Mouse (Mus musculus) 3134 (cell line): ENCODE results near the gene Stard13.
A peak's percentile ranks its signal among the peaks of the same experiment; 100 is the strongest.

Experiments
- DNase-seq: peaks from one replicate; pipeline ENCODE4 v3.0.0-alpha.2; 2011; ENCODE audit warnings: low spot score; ENCODE audit not compliant: insufficient read length; ENCODE audit errors: extremely low read depth

Stard13 gene

DNA sequence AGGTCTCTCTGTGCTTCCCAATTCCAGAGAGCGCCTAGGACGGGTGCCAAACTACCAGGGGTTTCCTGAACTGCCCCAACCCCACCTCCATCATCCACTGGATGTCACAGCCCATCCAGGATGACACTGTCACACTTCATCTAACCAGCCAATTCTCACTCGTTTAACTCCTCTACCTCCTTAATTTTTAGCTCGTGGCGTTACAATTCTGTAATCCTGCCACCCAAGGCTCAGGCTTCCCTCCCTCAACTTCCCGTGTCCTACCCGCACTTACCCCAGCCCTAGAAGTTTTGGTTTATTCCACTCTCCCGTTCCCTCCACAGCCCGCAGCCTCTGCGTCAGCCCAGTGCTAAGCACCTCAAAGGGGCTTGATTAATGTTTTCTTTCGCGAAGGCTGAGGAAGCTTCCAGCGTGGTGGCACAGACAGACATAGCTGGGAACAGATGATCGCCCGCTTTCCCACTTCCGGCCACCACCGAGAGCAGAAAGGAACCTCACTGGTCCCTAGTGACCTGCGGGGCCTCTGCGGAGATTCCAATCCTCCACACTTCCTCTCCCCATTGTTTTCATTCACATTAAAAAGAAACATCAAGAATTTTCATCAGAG, 125.2 kb downstream of the Stard13 start:
- no peak for DNase-seq

DNA sequence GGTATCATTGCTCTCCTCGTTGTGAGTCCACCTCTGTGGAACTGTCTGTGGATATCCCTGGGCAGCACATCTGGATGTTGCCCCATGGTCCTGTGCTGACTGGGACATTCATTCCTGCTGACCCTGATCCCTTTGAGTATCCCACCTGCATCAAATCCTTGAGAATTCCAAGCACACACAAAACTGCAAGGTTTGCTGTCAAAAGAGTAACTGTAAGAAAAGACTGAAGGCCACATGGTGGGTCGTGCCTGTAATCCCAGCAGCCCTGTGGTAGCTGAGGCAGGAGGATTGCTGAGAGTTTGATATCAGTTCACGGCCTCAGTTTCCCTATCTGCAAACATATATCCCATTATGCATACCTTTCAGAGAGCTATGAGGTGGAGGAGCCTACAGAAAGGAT, 126.8 kb downstream of the Stard13 start:
- DNase-seq: no peak

DNA sequence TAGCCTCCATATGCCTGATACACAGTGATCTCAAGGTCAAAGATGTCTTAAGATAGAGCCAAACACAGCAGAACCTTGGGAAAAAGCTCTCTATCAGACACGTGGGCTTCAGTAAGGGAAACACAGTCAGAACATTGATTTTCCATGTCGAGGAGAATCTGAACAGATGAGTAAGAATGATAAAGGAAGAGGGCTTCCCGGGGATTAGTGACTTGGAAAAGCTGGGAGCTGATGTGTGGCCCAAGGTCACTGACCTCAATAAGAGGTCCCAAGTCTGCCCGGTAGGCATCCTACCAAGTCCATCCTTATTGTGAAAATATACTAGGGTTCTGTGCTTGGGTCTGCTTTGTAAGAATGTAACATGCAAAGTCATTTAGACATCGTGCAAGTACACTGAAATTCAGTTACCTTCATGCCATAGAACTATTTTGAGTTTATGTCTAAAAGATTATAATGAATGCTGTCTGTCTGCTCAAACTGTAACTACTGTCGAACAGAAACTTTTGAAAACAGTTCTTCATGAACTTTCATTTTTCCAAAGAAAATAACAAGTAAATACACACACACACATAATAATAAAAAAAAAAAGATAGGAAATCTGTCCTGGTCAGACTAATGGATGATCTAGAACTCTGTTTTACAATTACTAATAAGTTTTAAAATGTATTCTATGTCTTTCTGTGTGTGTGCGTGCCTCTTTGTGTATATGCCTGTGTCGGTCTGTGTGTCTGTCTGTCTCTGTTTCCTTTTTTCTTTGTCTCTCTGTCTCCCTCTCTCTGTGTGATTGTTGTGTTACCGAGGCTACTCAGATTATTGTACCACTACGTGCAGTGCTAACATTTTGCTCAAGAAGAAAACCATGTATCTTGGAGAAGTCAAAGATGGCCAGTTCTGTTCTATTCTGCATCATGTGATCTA, 128.3 kb downstream of the Stard13 start:
- DNase-seq: no peak

DNA sequence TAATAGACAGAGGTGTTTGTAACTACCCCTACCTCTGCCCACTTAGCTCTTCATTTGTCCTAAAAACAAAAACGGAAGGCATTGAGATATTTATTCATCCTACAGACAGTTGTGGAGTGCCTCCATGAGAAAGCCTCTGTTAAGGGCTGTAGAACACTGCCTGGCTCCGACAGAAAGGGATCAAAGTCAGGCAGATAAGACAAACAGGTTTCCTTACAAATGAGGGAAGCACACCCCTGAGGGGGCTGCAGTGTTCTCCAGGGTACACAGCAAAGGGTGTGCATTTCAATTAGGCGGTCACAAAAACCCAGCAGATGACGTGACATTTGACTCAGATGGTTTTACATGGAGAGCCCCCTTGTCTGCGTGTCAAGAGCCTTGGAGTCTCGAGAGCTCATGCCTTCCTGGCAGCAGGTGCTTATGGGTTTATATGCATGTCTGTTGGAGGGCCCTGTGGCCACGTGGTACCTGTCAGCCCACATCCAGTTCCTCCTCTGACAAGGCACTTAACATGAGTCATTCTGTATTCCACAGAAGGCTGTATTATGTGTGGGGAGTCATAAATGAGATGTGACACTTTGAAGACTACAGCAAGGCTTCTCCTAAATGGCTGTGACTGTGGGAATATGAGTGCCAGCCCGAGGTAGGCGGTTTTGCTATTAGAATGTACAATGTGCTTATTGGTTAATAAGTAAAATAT, 129.1 kb downstream of the Stard13 start:
- DNase-seq: peak; percentile 19

DNA sequence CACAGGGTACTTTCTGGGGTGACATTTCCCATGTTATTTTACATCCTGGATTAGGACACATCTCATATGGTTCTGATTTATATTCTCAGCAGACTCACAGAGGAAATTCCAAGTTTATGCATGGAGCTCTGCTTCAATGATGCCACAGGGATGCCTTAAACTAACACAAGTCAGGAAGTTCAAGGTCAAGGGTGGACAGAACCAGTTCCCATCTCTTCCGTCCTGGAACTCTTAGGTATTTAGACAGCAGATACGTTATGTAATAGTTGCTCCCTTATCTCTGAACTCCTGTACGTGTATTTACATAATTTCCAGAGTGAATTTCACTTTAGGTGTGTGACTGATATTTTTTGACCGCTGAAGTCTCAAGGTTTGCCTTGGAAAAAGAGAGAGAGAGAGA, 130.4 kb downstream of the Stard13 start:
- DNase-seq: no peak

DNA sequence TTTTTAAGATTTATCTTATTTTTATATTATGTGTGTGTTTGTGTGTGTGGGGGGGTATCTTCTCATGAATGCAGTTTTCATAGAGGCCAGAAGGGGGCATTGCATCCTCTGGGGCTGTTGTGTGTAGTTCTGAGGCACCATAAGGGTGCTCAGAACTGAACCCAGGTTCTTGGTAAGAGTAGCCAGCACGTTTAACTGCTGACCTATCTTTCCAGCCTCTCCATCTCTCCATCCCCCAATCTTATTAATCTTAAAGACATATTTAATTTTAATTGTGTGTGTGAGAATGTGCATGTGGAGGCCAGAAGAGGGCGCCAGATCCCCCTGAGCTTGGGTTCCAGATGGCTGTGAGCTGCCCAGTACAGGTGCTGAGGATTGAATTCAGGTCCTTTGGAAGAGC, 131.4 kb downstream of the Stard13 start:
- no peak for DNase-seq

DNA sequence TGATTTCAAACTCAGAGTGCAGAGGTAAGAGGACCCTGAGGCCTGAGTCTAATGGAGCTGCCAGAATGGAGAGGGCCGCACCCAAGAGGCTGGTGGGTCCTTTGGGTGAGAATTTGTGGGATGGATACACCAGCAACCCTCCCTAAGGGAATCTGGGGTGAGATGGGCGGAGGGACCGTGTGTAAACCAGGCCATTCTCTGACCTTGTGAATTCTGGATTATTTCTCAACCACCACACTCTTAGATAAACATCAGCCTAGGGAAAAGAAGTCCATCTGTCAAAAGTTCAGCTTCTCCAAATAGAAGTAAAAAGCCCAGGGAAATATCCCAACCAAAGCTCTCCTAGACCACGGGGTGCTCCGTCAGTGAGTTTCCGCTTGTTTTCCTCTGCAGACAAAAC, 137.6 kb downstream of the Stard13 start:
- DNase-seq: no peak

DNA sequence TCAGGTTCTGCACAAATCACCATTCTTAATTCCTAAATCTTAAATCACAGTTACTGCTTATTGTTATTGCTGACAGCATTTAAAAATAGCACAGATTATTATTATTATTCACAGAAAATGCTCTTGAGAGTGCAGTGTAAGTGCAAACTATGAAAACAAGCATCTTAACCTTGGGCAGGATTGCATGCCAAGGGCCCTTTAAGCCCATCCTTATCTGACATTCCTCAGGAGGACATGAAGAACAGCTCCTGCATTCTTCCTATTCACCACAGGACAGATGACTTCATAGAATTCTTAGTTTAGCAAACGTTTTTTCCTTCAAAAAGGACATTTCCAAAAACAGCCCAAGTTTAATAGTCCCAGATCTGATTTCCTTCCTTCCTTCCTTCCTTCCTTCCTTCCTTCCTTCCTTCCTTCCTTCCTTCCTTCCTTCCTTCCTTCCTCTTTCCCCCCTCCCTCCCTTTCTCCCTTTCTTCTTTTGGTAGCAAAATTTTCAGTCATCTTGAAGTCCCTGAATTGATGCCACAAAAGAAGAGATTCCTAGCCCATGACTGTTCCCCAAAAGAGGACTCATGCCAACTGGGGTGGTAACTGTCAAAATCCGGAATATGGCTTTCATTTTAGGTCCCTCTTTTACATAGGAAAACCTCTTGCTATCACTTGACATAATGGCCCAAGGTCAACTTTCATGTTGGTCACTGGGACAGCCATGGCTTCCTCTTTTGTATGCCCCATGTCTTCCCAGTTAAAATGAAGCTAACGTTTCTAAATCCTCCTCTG, 140.6 kb downstream of the Stard13 start:
- DNase-seq: peak; percentile 61

DNA sequence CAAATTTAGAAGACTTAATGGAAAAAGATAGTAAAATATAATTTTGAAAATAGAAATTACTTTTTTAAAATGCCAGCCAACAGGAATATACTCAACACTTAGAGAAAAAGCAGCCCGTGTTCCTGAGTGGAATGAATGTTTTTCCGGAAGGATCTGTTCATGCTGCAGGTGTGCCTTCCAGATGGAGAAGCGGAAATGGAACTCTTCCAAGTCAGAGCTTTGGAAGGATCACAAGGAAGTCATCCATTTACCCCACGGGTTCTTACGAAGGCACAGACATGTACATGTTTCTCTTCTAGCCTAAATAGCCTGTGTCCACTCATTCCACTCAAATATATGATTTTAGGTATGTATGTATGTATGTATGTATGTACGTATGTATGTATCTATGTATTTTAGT, 142.6 kb downstream of the Stard13 start:
- DNase-seq: no peak

DNA sequence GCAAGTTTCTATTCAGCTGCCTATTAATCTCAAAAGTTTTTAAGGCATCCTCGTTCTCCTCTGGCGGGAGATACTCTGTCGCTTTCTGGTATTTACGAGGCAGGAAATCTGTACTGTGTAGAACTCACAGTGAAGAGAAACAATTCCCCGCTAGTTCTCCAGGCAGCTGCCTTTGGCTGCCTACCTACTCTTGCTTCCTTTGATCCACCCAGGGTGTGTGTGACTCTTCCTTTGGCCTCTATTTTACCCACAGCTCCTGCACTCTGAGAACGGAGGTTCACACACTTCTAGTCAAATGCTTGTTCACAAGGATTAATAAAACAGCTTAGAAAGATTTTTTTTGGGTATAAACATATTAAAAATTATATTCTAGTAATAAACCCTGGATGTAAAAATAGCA, 144.4 kb downstream of the Stard13 start:
- no peak for DNase-seq

DNA sequence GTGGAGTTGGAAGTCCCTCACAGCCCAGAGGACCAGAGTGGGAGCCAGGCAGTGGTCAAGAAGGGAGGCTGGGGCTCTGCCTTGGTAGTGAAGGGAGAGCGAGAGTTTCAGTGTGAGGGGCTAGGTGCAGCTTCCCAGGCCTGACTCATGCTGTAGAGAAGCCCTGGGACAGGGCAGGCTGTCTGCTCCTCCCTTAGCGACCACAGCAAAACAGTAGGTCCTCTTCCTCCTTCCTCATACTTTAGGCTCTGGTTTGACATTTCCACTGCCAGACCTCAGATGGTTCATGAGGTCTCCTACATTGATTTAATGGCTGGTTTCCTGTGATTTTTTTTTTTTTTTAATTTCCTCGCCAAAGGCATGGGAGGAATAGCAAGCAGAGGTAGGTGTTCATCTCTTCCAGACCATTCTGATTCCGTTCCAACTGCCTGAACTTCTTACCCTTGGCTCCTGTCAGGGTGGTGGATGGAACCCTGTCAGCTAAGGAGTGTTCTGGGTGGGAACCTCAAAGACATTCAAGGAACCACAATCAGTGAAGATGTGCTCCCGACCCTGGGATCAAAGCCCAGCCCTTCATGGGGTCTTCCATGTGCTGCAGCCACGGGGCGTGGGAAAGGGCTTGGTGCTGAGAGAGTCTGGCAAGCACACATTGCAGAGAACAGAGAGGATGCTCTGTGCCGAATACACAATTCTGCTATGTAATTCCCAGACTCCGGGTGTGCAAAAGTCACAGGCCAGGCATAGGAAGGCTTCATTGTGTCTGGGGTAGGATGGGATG, 147.0 kb downstream of the Stard13 start:
- no peak for DNase-seq

DNA sequence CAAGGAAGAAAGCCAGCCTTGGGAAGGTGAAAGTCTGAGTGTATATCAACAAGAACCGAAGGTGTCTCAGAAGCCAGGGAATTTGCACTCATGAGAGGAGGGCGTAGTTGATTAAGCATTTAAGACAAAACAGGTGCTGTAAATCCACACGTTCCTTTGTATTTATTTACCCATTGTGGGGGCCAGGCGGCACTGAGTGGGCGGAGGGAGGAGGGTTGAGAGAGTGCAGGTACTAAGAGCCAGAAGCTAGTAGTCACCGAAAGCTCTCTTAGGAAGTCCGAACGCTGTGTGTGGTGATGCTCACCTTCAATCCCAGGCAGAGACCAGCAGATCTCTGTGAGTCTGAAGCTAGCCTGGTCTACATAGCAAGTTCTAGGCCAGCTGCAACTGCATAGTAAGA, 147.9 kb downstream of the Stard13 start:
- DNase-seq: no peak

DNA sequence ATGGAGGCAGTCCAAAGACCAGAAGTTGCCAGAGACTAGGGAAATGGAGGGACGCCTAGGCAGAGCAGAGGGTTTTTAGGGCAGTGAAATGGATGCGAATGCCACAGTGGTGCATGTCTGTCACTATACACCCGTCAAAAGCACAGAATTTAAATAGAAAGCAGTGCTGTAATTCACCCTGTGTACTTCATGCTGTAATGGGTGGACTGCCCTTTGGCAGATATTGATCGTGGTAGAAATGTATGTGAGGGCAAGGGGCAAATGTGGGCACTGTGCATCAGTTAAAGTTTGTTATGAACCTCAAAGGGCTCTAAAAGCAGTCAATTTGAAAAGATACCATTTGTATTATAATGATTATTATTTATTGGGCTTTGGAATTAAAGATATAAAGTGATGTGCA, 153.4 kb downstream of the Stard13 start:
- no peak for DNase-seq

DNA sequence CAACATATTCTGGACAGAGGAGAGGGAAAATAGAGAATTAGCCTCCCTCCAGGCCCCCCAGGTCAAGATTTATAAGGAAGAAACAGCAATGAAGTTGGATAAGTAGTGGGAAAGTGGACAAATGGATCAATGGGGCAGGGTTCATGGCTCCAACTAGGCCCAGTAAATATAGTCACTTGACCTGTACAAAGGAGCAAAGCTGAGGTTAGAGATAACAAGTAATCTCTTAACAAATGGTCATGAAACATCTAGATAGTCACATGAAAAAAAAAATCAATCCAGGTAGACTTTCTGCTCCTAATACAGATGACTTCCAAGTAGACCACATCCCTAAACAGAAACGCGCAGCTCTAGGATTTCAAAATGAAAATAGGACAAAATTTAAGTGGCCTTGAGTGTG, 155.7 kb downstream of the Stard13 start:
- DNase-seq: no peak

DNA sequence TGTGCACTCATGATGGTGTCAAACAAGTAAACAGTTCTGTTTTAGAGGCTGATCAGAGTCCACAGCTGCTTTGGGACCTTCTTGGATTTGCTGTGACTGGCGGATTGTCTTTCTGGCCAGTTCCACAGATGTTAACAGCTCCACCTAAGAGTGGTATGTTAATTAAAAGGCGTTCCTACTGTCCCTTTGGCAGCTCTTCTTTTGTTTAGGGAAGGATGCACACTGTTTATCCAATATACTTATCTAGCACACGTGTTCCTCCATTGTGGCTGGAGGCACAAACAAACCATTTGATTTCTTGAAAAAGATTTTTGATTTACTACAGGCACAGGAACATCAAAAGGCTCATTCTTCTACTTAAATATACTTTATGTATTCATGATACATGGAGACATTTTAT, 156.7 kb downstream of the Stard13 start:
- no peak for DNase-seq

DNA sequence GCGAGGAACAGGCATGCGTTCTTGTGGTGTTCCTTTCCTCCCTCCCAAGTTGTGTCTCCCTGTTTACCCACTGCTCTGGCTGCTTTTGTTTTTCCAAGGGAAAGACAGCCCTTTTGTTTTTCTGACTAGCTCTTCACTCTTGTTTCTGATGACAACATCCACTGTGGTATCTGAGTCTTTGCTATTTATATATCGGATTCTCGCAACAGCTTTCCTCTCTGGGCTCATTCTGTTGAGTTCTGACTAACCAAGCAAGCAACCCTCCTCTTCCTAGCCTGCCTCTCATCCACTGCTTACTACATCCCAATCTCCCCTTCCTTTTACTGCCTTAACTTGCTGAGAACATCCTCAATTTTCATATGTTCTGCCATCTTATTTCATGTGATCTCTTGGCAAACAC, 159.4 kb downstream of the Stard13 start:
- no peak for DNase-seq

DNA sequence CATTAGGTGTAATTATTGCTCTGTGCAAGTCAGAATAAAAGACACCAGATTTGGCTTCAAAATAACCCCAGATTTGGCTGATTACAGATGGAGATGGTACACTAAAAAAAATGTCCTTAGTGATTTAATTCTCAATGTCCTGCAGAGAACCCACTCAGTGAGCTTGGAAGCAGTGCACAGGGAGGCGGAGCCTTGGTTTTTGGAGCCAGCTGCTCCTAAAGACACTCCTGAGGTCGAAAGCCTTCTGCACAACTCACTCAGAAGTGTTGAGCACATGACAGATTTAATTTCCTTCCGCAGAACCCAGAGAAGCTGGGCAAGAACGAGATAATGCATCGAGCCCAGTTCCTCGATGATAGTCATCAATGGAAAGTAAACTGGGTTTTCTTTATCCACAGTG, 162.2 kb downstream of the Stard13 start:
- DNase-seq: no peak

DNA sequence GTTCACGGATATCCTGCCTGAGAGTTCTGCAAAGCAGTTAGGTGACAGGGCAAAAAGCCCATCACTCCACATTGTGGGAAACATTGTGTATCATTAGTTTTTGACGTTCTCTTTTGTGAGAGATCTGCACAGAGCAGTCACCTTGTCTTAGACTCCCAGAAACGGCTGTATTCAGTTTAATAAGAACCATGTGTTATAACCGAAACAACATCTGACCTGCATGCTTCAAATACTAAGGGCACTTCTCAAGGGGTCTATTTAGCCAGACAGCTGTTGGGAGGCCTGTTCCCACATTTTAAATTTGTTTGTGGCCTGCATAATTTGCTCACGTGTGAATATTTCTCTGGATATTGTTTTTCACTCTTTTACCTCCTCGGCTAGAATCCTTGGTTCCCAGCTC, 162.7 kb downstream of the Stard13 start:
- DNase-seq: no peak

DNA sequence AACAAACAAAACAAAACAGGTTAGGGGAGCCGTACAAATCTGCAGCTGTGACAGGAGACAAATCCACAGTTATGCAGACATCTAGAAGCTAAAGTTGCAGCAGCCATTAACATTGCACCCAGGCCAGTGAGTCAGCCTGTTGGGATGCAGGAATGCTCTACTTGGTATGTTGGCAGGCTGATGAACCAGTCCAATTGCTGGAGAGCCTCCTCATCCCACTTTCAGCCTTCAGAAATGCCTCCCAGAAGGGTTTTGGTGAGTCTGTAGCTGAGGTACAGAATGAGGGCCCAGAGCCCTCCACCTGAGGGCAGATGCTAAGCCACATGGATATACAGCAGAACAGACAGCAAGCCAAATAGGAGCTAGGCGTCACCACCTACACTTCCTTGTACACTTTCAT, 164.1 kb downstream of the Stard13 start:
- peak; percentile 73 for DNase-seq

DNA sequence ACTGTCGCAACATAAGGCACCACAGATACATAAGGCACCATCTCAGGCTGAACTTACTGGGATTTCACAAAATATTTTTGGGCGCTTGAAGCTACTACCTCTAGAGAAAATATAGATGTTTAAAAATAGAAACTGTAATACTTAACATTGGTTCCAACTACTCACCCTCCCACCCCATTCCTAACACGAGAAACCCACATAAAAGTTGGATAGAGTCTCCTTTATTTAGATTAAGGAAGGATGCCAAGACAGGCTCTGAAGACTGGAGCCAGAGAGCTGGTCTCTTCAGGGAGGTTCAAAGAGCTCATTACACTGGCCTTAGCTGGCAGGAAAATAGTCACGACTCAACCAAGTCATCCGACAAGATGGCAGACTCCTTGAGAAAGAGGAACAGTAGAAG, 167.6 kb downstream of the Stard13 start:
- peak; percentile 34 for DNase-seq
